Mouse (Mus musculus) skeletal muscle tissue, adult 2 months (tissue): ENCODE data around the gene Fam174b.

Source experiments
- DNase-seq: peaks from one replicate; pipeline ENCODE4 v3.0.0-alpha.2; 2012; ENCODE audit warnings: low read depth, low spot score

Fam174b gene

GRCm38 (mm10) chr7:73740111-73741035 lies at the start of gene Fam174b:
Gene Fam174b (plus strand): TSS chr7:73740302.
- no peak for DNase-seq

- no peak for DNase-seq
Observed at GRCm38 (mm10) chr7:73697092-73697491, 43.0 kb upstream of the Fam174b start.

- no peak for DNase-seq
Observed at GRCm38 (mm10) chr7:73704305-73704704, 35.8 kb upstream of the Fam174b start.

GRCm38 (mm10) chr7:73713506-73713905 lies 26.6 kb upstream of the Fam174b start:
- no peak for DNase-seq

- DNase-seq = peak; percentile 81
Observed at GRCm38 (mm10) chr7:73715928-73716749, 24.0 kb upstream of the Fam174b start.

GRCm38 (mm10) chr7:73716841-73717240 lies 23.3 kb upstream of the Fam174b start:
- DNase-seq = no peak

GRCm38 (mm10) chr7:73718031-73718430 lies 22.1 kb upstream of the Fam174b start:
- no peak for DNase-seq

- DNase-seq = no peak
Observed at GRCm38 (mm10) chr7:73718497-73719007, 21.6 kb upstream of the Fam174b start.

GRCm38 (mm10) chr7:73721046-73721445 lies 19.1 kb upstream of the Fam174b start:
- no peak for DNase-seq

- DNase-seq = no peak
Observed at GRCm38 (mm10) chr7:73721764-73722163, 18.3 kb upstream of the Fam174b start.

GRCm38 (mm10) chr7:73729913-73730312 lies 10.2 kb upstream of the Fam174b start:
- no peak for DNase-seq

GRCm38 (mm10) chr7:73730430-73731022 lies 9.6 kb upstream of the Fam174b start:
- no peak for DNase-seq

- DNase-seq = no peak
Observed at GRCm38 (mm10) chr7:73736046-73736445, 4.1 kb upstream of the Fam174b start.

GRCm38 (mm10) chr7:73741392-73741791 lies 1.3 kb downstream of the Fam174b start:
- DNase-seq = no peak

GRCm38 (mm10) chr7:73741841-73742240 lies 1.7 kb downstream of the Fam174b start:
- DNase-seq = no peak

GRCm38 (mm10) chr7:73743144-73743543 lies 3.0 kb downstream of the Fam174b start:
- no peak for DNase-seq

- no peak for DNase-seq
Observed at GRCm38 (mm10) chr7:73743831-73744370, 3.8 kb downstream of the Fam174b start.

GRCm38 (mm10) chr7:73745903-73746302 lies 5.8 kb downstream of the Fam174b start:
- peak; percentile 72 for DNase-seq

GRCm38 (mm10) chr7:73746836-73747235 lies 6.7 kb downstream of the Fam174b start:
- no peak for DNase-seq

- no peak for DNase-seq
Observed at GRCm38 (mm10) chr7:73747531-73747930, 7.4 kb downstream of the Fam174b start.

GRCm38 (mm10) chr7:73748437-73749108 lies 8.5 kb downstream of the Fam174b start:
- no peak for DNase-seq
